Mouse (Mus musculus) heart, postnatal 0 days (tissue): ENCODE data around the gene Senp3. TPM values are rescaled to one million over a fixed set of nuclear protein-coding genes. Genes with fewer than 3 reads are reported as not detected.
"Not testable (repeated sequence)": the region's sequence is repeated elsewhere in the genome, so short reads cannot be mapped to it uniquely, and the experiment has no call there.

Experiments used
- ATAC-seq: fragments of 200-750 bp; cut with Nextera tagmentation; 2 replicates; pipeline ENCODE4 v1.8.0; 2017; ENCODE audit warnings: low read depth, moderate number of reproducible peaks, moderate library complexity; ENCODE audit not compliant: insufficient read depth
- DNase-seq: peaks from one replicate; pipeline ENCODE4 v3.0.0-alpha.2; 2016; ENCODE audit warnings: low spot score
- H3K27ac ChIP-seq: fragments of 300-500 bp; sonication (generic); 2 replicates; pipeline ENCODE4 v1.5.1; 2014; ENCODE audit warnings: low read depth, mild to moderate bottlenecking
- H3K27me3 ChIP-seq: fragments of 300-500 bp; sonication (generic); 2 replicates; pipeline ENCODE4 v1.6.1; 2014; ENCODE audit warnings: low read length, mixed read lengths; ENCODE audit not compliant: control insufficient read depth, insufficient read depth
- H3K36me3 ChIP-seq: fragments of 300-500 bp; sonication (generic); replicated peaks from 2 replicates; pipeline ENCODE4 v1.6.1; 2014; ENCODE audit warnings: low read length, mixed read lengths; ENCODE audit not compliant: control insufficient read depth, insufficient read depth
- H3K4me1 ChIP-seq: fragments of 300-500 bp; sonication (generic); 2 replicates; pipeline ENCODE4 v1.6.1; 2014; ENCODE audit warnings: antibody characterized with exemption; ENCODE audit not compliant: control insufficient read depth, insufficient read depth
- H3K4me2 ChIP-seq: fragments of 300-500 bp; sonication (generic); 2 replicates; pipeline ENCODE4 v1.6.1; 2014; ENCODE audit warnings: low read depth, mild to moderate bottlenecking, low read length, moderate library complexity
- H3K4me3 ChIP-seq: fragments of 300-500 bp; sonication (generic); 2 replicates; pipeline ENCODE4 v1.5.1; 2014; ENCODE audit warnings: low read depth, low read length
- H3K9ac ChIP-seq: fragments of 300-500 bp; sonication (generic); replicated peaks from 2 replicates; pipeline ENCODE4 v1.6.1; 2014; ENCODE audit warnings: low read depth, low read length, mixed read lengths
- H3K9me3 ChIP-seq: fragments of 300-500 bp; sonication (generic); replicated peaks from 2 replicates; pipeline ENCODE4 v1.6.1; 2016; ENCODE audit warnings: low read length; ENCODE audit not compliant: control insufficient read depth
- CTCF ChIP-seq: IDR thresholded peaks from 2 replicates; pipeline ENCODE4 v1.5.1; 2016; ENCODE audit warnings: antibody characterized with exemption, control low read depth, low read depth
- EP300 ChIP-seq: IDR thresholded peaks from 2 replicates; pipeline ENCODE4 v1.6.1; 2016; ENCODE audit warnings: antibody characterized with exemption, low read depth
- WGBS: fragments of 180-500 bp; shearing (Covaris S2); extraction: QIAGEN DNeasy Blood & Tissue Kit; methylation state at CpG from one replicate; pipeline ENCODE4 v1.1.7; 2014; 5-methylcytosine and 5-hydroxymethylcytosine counted together
- polyA plus RNA-seq: library from polyadenylated mRNA; unstranded; fragments of >200 nt; fragmentation: Nextera tagmentation; extraction: Ambion mirVana; gene quantifications from 2 replicates; pipeline ENCODE4 v1.2.1, GENCODE M21; 2015
- total RNA-seq: library from RNA; depleted of rRNA; stranded (reverse); fragments of >200 nt; gene quantifications from 2 replicates; pipeline ENCODE4 v1.2.3, GENCODE M21; 2014; ENCODE audit warnings: low replicate concordance

Senp3 gene
- total and polyA plus RNA-seq, 2 experiments from 2014 or later = 32.6 to 39.7 TPM

DNA sequence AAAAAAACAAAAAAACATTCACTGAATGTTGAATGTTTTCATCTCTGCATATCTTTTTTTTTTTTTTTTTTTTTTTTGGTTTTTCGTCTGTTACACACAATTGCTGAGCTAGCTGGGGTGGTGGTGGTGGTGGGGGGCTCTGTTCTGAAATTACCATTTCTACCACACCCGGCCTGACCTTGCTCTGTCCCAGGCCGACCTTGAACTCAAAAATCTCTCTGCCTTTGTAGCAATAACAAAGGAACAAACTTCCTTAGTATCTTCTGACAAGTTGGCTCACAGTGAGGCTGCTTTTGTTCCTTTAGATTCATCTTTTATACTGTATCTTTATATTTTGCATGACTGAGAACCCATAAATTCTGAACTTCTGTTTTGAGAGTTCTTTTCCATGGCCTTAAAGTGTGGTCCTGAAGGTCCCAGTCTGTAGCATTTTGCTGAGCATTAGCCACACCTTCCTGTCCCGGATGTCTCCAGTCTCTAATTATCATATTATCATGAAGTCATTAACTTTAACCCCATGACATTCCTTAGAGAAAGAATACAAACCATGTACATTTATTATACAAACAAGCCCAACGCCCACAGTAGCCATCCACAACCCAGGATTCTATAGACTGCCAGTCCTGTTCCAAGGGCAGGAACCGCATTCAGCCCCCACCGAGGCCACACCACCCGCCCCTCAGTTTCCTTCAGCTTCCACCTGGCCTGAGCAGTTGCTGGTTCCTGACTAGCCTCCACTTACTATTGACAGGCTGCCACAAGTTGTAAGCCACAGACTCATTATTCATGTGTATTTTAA, 22.1 kb upstream of the Senp3 start:
- WGBS = 56% methylated on average over 8 of the region's 8 CpGs

DNA sequence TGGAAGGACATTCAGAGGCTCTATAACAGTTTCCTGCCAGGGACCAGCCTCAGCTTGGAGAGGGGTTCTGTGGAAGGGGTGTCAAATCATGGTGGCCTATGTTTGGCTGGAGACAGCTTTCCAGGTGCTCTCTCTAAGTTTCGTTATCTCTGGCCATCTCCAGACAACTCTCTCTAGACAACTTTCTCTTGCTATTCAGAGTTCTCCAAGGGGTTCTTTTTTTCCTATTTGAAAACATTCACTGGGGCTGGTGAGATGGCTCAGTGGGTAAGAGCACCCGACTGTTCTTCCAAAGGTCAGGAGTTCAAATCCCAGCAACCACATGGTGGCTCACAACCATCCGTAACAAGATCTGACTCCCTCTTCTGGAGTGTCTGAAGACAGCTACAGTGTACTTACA, 21.5 kb upstream of the Senp3 start:
- not testable (repeated sequence) for H3K36me3 ChIP-seq, H3K27ac ChIP-seq, H3K9ac ChIP-seq, H3K9me3 ChIP-seq, H3K27me3 ChIP-seq, DNase-seq, H3K4me2 ChIP-seq, H3K4me3 ChIP-seq, ATAC-seq
- peaks cover 15% of the 10 kb centered on the region; the same call in 1 of the 2 replicates for H3K4me1 ChIP-seq
- WGBS = 91% methylated on average over 2 of the region's 3 CpGs

More for the DNA sequence above, 22.1 kb upstream of the Senp3 start:
- no peak for DNase-seq
- no peak for ATAC-seq
- no peak for TF ChIP-seq EP300
- Histone ChIP-seq H3K4me1 (peaks cover 15% of the 10 kb centered on the region; the same call in 1 of the 2 replicates), H3K27me3 (no peaks in the 10 kb centered on the region), H3K4me3 (no peak overlapping the region), H3K36me3 (no peaks in the 10 kb centered on the region), H3K9ac (no peak overlapping the region), H3K27ac (no peak overlapping the region), H3K4me2 (no peak overlapping the region), H3K9me3 (no peaks in the 10 kb centered on the region)

DNA sequence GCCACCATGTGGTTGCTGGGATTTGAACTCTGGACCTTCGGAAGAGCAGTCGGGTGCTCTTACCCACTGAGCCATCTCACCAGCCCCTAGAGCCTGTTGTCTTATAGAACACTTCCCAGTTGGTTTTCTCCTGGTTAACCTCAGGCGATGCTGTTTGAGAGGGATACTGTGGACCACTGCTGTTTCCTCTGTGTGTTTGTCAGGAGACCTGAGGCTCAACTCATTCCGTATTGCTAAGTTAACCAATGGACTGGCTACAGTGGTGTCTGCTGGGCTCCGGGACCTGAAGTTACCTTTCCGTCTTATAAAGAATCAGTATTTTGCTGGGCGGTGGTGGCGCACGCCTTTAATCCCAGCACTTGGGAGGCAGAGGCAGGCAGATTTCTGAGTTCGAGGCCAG, 21.0 kb upstream of the Senp3 start:
- peaks cover 15% of the 10 kb centered on the region; the same call in 1 of the 2 replicates for H3K4me1 ChIP-seq
- ATAC-seq = not testable (repeated sequence)

DNA sequence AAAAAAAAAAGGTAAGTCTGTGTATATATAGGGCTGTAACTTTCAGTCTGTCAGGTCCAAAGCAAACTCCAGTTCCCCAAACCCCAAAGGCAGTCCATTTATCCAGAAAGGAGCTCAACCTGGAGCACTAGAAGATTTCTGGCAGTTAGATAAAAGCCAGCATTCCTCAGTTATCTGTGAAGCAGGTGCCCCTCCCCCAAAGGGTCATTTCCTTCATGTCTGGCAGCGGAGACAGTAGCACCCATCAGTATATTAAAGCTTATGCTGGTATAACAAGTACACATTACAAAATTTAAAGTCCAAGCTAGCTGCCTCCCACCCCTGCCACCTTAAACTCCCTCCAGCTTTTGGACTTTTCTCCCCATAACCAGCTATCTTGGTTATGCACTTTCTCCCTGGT, 17.7 kb upstream of the Senp3 start:
- H3K4me2 ChIP-seq = no peak overlapping the region
- no peak overlapping the region for H3K27ac ChIP-seq
- TF ChIP-seq EP300 (no peak), CTCF (no peak)
- no peaks in the 10 kb centered on the region for H3K36me3 ChIP-seq
- no peaks in the 10 kb centered on the region for H3K9me3 ChIP-seq
- no peaks in the 10 kb centered on the region for H3K27me3 ChIP-seq
- DNase-seq (no peak), ATAC-seq (no peak)
- peaks cover 9% of the 10 kb centered on the region; the same call in 1 of the 2 replicates for H3K4me1 ChIP-seq
- no peak overlapping the region for H3K9ac ChIP-seq
- no peak overlapping the region for H3K4me3 ChIP-seq
- WGBS = 3% methylated on average over 1 of the region's 1 CpGs

More for the DNA sequence above, 21.0 kb upstream of the Senp3 start:
- not testable (repeated sequence) for H3K9ac ChIP-seq, H3K4me2 ChIP-seq, H3K4me3 ChIP-seq, H3K9me3 ChIP-seq, H3K36me3 ChIP-seq, DNase-seq, H3K27me3 ChIP-seq, H3K27ac ChIP-seq
- WGBS = 95% methylated on average over 9 of the region's 10 CpGs

DNA sequence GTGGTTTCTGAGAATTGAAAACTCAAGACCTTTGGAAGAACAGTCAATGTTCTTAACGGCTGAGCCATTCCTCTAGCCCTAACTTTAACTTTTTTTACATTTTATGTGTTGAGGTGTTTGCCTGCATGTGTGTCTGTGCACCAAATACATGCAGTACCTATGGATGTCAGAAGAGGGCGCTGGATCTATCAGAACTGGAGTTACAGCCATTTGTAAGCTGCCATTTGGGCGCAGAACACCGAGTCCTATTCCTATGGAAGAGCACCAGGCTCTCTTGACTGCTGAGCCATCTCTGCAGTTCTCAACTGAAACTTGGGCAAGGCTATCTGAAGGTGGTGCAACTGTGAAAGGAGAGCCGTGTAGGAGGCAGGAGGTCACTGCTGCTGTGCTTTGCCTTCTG, 16.7 kb upstream of the Senp3 start:
- ATAC-seq (no peak), DNase-seq (no peak)
- no peak overlapping the region for H3K9ac ChIP-seq
- no peaks in the 10 kb centered on the region for H3K36me3 ChIP-seq
- TF ChIP-seq CTCF = no peak
- WGBS = 70% methylated on average over 5 of the region's 5 CpGs
- H3K4me2 ChIP-seq = no peak overlapping the region
- peaks cover 9% of the 10 kb centered on the region; the same call in 1 of the 2 replicates for H3K4me1 ChIP-seq
- H3K27ac ChIP-seq = no peak overlapping the region
- H3K9me3 ChIP-seq = no peaks in the 10 kb centered on the region
- no peak overlapping the region for H3K4me3 ChIP-seq
- H3K27me3 ChIP-seq = no peaks in the 10 kb centered on the region

DNA sequence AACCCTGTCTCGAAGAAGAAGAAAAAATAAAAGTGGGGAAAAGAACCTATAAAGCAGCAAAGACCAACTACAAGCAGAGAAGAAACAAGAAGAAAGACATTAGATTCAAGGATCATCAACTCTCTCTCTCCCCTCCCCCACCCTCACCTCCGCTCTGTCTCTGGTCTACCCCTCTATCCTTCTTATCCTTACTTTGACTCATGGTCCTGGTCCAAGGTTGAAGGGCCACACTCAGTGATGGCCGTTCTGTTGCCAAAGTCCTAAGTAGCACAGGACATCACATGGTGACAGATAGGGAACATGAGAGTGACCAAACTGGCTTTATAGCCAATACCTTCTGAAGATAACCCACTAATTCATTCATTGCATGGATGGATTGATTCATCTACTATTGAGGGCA, 15.5 kb upstream of the Senp3 start:
- no peak for DNase-seq
- Histone ChIP-seq H3K9ac (no peak overlapping the region), H3K9me3 (no peaks in the 10 kb centered on the region), H3K27me3 (no peaks in the 10 kb centered on the region), H3K4me1 (peaks cover 9% of the 10 kb centered on the region; the same call in 1 of the 2 replicates), H3K4me2 (no peak overlapping the region), H3K4me3 (no peak overlapping the region), H3K36me3 (no peaks in the 10 kb centered on the region), H3K27ac (no peak overlapping the region)
- 76% methylated on average over 3 of the region's 3 CpGs for WGBS
- TF ChIP-seq EP300 (no peak), CTCF (no peak)
- ATAC-seq = no peak
